Mouse (Mus musculus): Measurements from ENCODE around the gene Elf2. TPM values are rescaled to one million over a fixed set of nuclear protein-coding genes. Genes with fewer than 3 reads are reported as not detected.
A peak's percentile ranks its signal among the peaks of the same experiment; 100 is the strongest.
"Not testable (repeated sequence)": the region's sequence is repeated elsewhere in the genome, so short reads cannot be mapped to it uniquely, and the experiment has no call there.

Elf2 gene
- polyA plus RNA-seq, 1 experiment from 2014 or later, result 56.2 TPM

DNA sequence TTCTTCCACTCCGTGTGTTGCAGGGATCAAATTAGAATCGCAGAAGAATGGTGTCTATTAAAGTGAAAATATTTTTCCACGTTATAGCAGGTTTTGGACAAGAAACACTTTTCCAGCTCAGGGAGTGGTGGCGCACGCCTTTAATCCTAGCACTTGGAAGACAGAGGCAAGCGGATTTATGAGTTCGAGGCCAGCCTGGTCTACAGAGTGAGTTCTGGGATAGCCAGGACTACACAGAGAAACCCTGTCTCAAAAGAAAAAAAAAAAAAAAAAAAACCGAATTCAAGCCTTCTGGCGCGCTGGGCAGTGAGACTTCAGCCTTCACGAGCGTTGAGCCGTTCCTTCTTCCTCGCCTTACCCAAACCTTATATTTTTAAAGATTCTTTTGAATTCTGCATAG, 17.2 kb upstream of the Elf2 start:
- H3K9me3 ChIP-seq (replicated peaks; ENCODE audit: low read length), result no peaks in the 10 kb centered on the region
- no peak overlapping the region for H3K9ac ChIP-seq (ENCODE audit: low read depth, low read length)
- ATAC-seq (replicated peaks; ENCODE audit: low FRiP score, low read depth) (no peak), DNase-seq (ENCODE audit: low spot score) (no peak)
- H3K4me1 ChIP-seq (replicated peaks; ENCODE audit: insufficient read depth, low read length), result no peaks in the 10 kb centered on the region
- H3K4me2 ChIP-seq (ENCODE audit: low read length), result peak overlapping the region; percentile 87
- 18% methylated on average over 14 of the region's 14 CpGs for WGBS
- no peak for TF ChIP-seq CTCF (IDR thresholded peaks at IDR 0.05; ENCODE audit: low read depth)
- H3K36me3 ChIP-seq (ENCODE audit: insufficient read depth, low read length), result no peaks in the 10 kb centered on the region
- no peak overlapping the region for H3K27ac ChIP-seq
- H3K27me3 ChIP-seq (ENCODE audit: insufficient read depth, low read length), result no peaks in the 10 kb centered on the region
- H3K4me3 ChIP-seq (replicated peaks; ENCODE audit: low read depth, low read length), result peak overlapping the region; percentile 58

DNA sequence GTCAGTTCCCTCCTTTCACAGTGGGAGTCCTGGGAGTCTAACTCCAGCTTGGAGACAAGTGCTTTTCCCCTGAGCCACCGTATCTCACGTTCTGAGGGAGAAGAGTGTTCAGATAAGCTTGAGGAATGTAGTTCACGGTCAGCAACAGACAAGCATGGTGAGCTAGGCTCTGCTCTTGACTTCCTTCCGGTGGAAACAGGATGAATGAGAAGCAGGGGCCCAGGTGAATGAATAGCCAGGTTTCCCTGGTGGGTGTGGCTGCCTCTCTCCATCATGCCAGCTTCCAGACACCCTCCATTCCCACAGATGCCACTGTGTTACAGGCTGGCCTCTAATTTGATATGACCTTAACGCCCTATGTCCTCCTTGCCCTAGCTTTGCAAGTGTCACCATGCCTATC, 16.6 kb upstream of the Elf2 start:
- Histone ChIP-seq H3K9me3 (replicated peaks; ENCODE audit: low read length) (no peaks in the 10 kb centered on the region), H3K4me2 (ENCODE audit: low read length) (no peak overlapping the region), H3K4me1 (replicated peaks; ENCODE audit: insufficient read depth, low read length) (no peaks in the 10 kb centered on the region), H3K27me3 (ENCODE audit: insufficient read depth, low read length) (no peaks in the 10 kb centered on the region), H3K4me3 (replicated peaks; ENCODE audit: low read depth, low read length) (no peak overlapping the region), H3K36me3 (ENCODE audit: insufficient read depth, low read length) (no peaks in the 10 kb centered on the region), H3K27ac (no peak overlapping the region), H3K9ac (ENCODE audit: low read depth, low read length) (no peak overlapping the region)
- DNase-seq (ENCODE audit: low spot score), result no peak
- no peak for TF ChIP-seq CTCF (IDR thresholded peaks at IDR 0.05; ENCODE audit: low read depth)
- ATAC-seq (replicated peaks; ENCODE audit: low FRiP score, low read depth), result no peak
- 52% methylated on average over 5 of the region's 5 CpGs for whole genome bisulfite sequencing

DNA sequence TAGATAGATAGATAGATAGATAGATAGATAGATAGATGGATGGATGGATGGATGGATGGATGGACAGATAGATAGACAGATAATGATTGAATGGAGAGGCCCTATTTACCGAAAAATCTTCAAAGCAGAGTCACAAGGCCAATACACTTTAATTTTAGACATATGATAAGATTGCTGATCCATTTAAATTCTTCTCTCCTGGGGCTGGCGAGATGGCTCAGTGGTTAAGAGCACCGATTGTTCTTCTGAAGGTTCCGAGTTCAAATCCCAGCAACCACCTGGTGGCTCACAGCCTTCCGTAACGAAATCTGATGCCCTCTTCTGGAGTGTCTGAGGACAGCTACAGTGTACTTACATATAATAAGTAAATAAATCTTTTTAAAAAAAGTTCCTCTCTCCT, 14.5 kb upstream of the Elf2 start:
- H3K4me2 ChIP-seq (ENCODE audit: low read length); H3K27ac ChIP-seq; ATAC-seq (replicated peaks; ENCODE audit: low FRiP score, low read depth); H3K27me3 ChIP-seq (ENCODE audit: insufficient read depth, low read length); H3K9ac ChIP-seq (ENCODE audit: low read depth, low read length); H3K4me3 ChIP-seq (replicated peaks; ENCODE audit: low read depth, low read length); H3K36me3 ChIP-seq (ENCODE audit: insufficient read depth, low read length); H3K4me1 ChIP-seq (replicated peaks; ENCODE audit: insufficient read depth, low read length); H3K9me3 ChIP-seq (replicated peaks; ENCODE audit: low read length); DNase-seq (ENCODE audit: low spot score): not testable (repeated sequence)
- WGBS, result 93% methylated on average over 6 of the region's 6 CpGs

DNA sequence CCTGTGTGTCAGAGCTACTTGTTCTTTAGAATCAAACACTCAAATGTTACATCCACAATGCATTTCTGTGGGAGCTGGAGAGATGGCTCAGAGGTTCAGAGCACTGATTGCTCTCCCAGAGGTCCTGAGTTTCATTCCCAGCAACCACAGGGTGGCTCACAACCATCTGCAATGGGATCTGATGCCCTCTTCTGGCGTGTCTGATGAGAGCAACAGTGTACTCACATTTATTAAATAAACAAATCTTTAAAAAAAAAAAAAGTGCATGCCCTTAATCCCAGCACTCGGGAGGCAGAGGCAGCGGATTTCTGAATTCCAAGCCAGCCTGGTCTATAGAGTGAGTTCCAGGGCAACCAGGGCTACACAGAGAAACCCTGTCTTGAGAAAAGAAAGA, 13.6 kb upstream of the Elf2 start:
- Histone ChIP-seq H3K27me3 (ENCODE audit: insufficient read depth, low read length) (no peaks in the 10 kb centered on the region), H3K4me2 (ENCODE audit: low read length) (no peak overlapping the region), H3K27ac (no peak overlapping the region), H3K4me1 (replicated peaks; ENCODE audit: insufficient read depth, low read length) (no peaks in the 10 kb centered on the region), H3K4me3 (replicated peaks; ENCODE audit: low read depth, low read length) (no peak overlapping the region), H3K9me3 (replicated peaks; ENCODE audit: low read length) (no peaks in the 10 kb centered on the region), H3K9ac (ENCODE audit: low read depth, low read length) (no peak overlapping the region), H3K36me3 (ENCODE audit: insufficient read depth, low read length) (no peaks in the 10 kb centered on the region)
- no peak for TF ChIP-seq CTCF (IDR thresholded peaks at IDR 0.05; ENCODE audit: low read depth)
- ATAC-seq (replicated peaks; ENCODE audit: low FRiP score, low read depth) (no peak), DNase-seq (ENCODE audit: low spot score) (no peak)
- 81% methylated on average over 3 of the region's 3 CpGs for WGBS

DNA sequence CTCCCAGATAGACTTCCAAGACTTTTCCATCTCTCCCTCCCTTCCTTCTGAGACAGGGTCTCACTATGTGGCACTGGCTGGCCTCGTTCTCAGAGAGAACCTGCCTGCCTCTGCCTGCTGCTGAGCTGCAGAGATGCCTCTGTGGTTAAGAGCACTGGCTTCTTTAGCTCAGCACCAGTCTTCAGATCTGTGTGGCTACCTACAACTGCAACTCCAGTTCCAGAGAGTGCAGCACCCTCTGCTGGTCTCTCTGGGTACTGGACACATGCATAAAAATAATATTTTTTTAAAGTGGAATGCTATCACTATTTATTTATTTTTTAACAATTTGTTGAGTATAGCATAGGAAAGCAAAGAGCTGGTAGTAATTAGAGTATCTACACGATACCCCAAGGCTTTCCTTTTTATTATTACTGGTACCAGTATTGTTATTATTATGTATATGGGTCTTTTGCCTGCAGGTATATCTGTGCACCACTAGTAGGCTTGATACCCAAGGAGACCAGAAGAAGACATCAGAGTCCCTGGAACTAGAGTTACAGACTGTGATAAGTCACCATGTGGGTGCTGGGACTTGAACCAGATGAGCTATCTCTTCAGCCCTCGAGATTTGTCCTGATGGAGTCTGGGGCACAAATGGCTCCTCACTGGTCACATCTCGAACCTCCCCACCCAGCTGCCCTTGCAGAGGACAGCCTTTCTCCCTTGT, 13.0 kb upstream of the Elf2 start:
- peak; percentile 41 for DNase-seq (ENCODE audit: low spot score)

DNA sequence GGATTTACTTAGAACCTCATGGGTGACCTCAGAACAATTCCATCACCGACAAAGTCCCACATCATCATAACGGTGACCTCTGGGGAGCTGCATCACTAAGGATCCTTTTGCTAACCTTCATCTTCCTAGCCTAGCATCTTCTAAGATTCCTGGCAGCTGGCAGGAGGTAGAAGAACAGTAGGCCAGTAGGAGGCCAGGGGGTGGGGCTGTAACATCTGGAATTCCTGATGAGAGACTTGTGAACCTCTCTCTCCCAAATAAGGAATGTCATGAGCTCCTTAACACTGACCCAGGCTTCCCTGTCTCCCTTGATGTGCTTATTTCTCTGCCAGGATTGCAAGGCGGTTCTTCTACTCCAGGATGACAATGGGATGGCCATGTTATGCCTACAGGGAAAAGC, 10.3 kb upstream of the Elf2 start:
- no peaks in the 10 kb centered on the region for H3K4me1 ChIP-seq (replicated peaks; ENCODE audit: insufficient read depth, low read length)
- H3K9me3 ChIP-seq (replicated peaks; ENCODE audit: low read length), result no peaks in the 10 kb centered on the region
- no peak overlapping the region for H3K27ac ChIP-seq
- H3K4me3 ChIP-seq (replicated peaks; ENCODE audit: low read depth, low read length), result no peak overlapping the region
- H3K27me3 ChIP-seq (ENCODE audit: insufficient read depth, low read length), result no peaks in the 10 kb centered on the region
- DNase-seq (ENCODE audit: low spot score) (no peak), ATAC-seq (replicated peaks; ENCODE audit: low FRiP score, low read depth) (no peak)
- TF ChIP-seq CTCF (IDR thresholded peaks at IDR 0.05; ENCODE audit: low read depth), result no peak
- no peak overlapping the region for H3K9ac ChIP-seq (ENCODE audit: low read depth, low read length)
- WGBS, result 41% methylated on average over 3 of the region's 3 CpGs
- no peaks in the 10 kb centered on the region for H3K36me3 ChIP-seq (ENCODE audit: insufficient read depth, low read length)
- H3K4me2 ChIP-seq (ENCODE audit: low read length), result no peak overlapping the region

More for the DNA sequence above, 13.0 kb upstream of the Elf2 start:
- Histone ChIP-seq H3K27ac (no peak overlapping the region), H3K9me3 (replicated peaks; ENCODE audit: low read length) (no peaks in the 10 kb centered on the region), H3K4me1 (replicated peaks; ENCODE audit: insufficient read depth, low read length) (no peaks in the 10 kb centered on the region), H3K27me3 (ENCODE audit: insufficient read depth, low read length) (no peaks in the 10 kb centered on the region), H3K36me3 (ENCODE audit: insufficient read depth, low read length) (no peaks in the 10 kb centered on the region), H3K4me3 (replicated peaks; ENCODE audit: low read depth, low read length) (no peak overlapping the region), H3K4me2 (ENCODE audit: low read length) (no peak overlapping the region), H3K9ac (ENCODE audit: low read depth, low read length) (no peak overlapping the region)
- peak; percentile 73 for TF ChIP-seq CTCF (IDR thresholded peaks at IDR 0.05; ENCODE audit: low read depth)
- 78% methylated on average over 4 of the region's 4 CpGs for whole genome bisulfite sequencing
- ATAC-seq (replicated peaks; ENCODE audit: low FRiP score, low read depth), result peak; percentile 48; the same call in 1 of the 2 replicates
